ENCODE assay signal across 12 mouse cellular contexts in genomic region chr13:70037985-70038667, GRCm38 (mm10).
A peak's percentile ranks its signal among the peaks of the same experiment; 100 is the strongest.
DNase-seq lines count a peak whose midpoint lies in the region; ATAC-seq lines count a peak whose summit lies in the region.
"Had no signal": no experiment of that assay in that cellular context is flagged by ENCODE, and none has a peak within 500 bp of the region (broad histone marks: within the 10 kb centered on the region; RNA-seq: fewer than 3 reads in every experiment).

No protein-coding gene starts in this region.

- no peak overlapping the region for H3K27ac ChIP-seq in limb, embryonic 13.5 days
- H3K27ac ChIP-seq in heart, embryonic 12.5 days (ENCODE audit: poor library complexity, severe bottlenecking), result no peak overlapping the region
- H3K27ac ChIP-seq: layer of hippocampus, adult 2 months; limb, embryonic 12.5 days had no signal

- 38% methylated on average over 11 of the region's 11 CpGs for WGBS in limb, embryonic 13.5 days
- WGBS in heart, embryonic 12.5 days, result 59% methylated on average over 11 of the region's 11 CpGs

- no peaks in the 10 kb centered on the region for H3K27me3 ChIP-seq in limb, embryonic 13.5 days
- no peaks in the 10 kb centered on the region for H3K27me3 ChIP-seq in heart, embryonic 12.5 days (replicated peaks)
- H3K27me3 ChIP-seq: limb, embryonic 12.5 days had no signal

- no peak overlapping the region for H3K4me2 ChIP-seq in limb, embryonic 13.5 days (replicated peaks)
- no peak overlapping the region for H3K4me2 ChIP-seq in heart, embryonic 12.5 days
- H3K4me2 ChIP-seq: limb, embryonic 12.5 days had no signal

- no peak overlapping the region for H3K9ac ChIP-seq in limb, embryonic 13.5 days
- H3K9ac ChIP-seq in heart, embryonic 12.5 days, result no peak overlapping the region
- H3K9ac ChIP-seq: limb, embryonic 12.5 days had no signal

- peak; percentile 11 to 18 for DNase-seq in kidney, postnatal 4 days
- no peak for DNase-seq in kidney, adult 8-10 months
- DNase-seq in brain, adult 2 months (ENCODE audit: low read depth, low spot score), result peak; percentile 25
- peak; percentile 76 for DNase-seq in embryo, embryonic 11 days
- DNase-seq: cerebellum, postnatal 36 days; heart, postnatal 4 days; right cerebral cortex, postnatal 14 days had no signal

- peaks cover 6% of the 10 kb centered on the region for H3K4me1 ChIP-seq in limb, embryonic 13.5 days
- no peaks in the 10 kb centered on the region for H3K4me1 ChIP-seq in heart, embryonic 12.5 days (replicated peaks)

- no peaks in the 10 kb centered on the region for H3K36me3 ChIP-seq in limb, embryonic 13.5 days
- H3K36me3 ChIP-seq in heart, embryonic 12.5 days, result no peaks in the 10 kb centered on the region
- H3K36me3 ChIP-seq: limb, embryonic 12.5 days had no signal

- 0 out of 2 replicates have a peak, but pooled peaks have one; percentile 69 for ATAC-seq in limb, embryonic 13.5 days (ENCODE audit: low FRiP score, low read depth)
- no peak for ATAC-seq in heart, embryonic 12.5 days (ENCODE audit: insufficient number of reproducible peaks, low FRiP score)
- ATAC-seq in cerebellum, adult (ENCODE audit: insufficient number of reproducible peaks, low FRiP score, low TSS enrichment), result no peak

- no peaks in the 10 kb centered on the region for H3K9me3 ChIP-seq in limb, embryonic 13.5 days
- H3K9me3 ChIP-seq in heart, embryonic 12.5 days (replicated peaks), result no peaks in the 10 kb centered on the region; the same call in 1 of the 2 replicates
- H3K9me3 ChIP-seq: limb, embryonic 12.5 days had no signal

- H3K4me3 ChIP-seq in limb, embryonic 13.5 days, result no peak overlapping the region
- H3K4me3 ChIP-seq in heart, embryonic 12.5 days, result no peak overlapping the region
- H3K4me3 ChIP-seq: layer of hippocampus, adult 2 months; limb, embryonic 12.5 days had no signal

Comparison
In these comparisons a context has a peak if more than half of its experiments do, and no peak if none do; other contexts are left out.
1. DNase-seq: peak in kidney, postnatal 4 days (2 of 2), brain, adult 2 months (single experiment) and embryo, embryonic 11 days (single experiment); none in kidney, adult 8-10 months (0 of 2).